Mouse (Mus musculus) urinary bladder, postnatal 14 days (tissue): Measurements from ENCODE around the gene Igsf9b.
A peak's percentile ranks its signal among the peaks of the same experiment; 100 is the strongest.

Experiments used
- DNase-seq: peaks from one replicate; pipeline ENCODE4 v3.0.0; 2021; ENCODE audit warnings: low spot score

Igsf9b gene

DNA sequence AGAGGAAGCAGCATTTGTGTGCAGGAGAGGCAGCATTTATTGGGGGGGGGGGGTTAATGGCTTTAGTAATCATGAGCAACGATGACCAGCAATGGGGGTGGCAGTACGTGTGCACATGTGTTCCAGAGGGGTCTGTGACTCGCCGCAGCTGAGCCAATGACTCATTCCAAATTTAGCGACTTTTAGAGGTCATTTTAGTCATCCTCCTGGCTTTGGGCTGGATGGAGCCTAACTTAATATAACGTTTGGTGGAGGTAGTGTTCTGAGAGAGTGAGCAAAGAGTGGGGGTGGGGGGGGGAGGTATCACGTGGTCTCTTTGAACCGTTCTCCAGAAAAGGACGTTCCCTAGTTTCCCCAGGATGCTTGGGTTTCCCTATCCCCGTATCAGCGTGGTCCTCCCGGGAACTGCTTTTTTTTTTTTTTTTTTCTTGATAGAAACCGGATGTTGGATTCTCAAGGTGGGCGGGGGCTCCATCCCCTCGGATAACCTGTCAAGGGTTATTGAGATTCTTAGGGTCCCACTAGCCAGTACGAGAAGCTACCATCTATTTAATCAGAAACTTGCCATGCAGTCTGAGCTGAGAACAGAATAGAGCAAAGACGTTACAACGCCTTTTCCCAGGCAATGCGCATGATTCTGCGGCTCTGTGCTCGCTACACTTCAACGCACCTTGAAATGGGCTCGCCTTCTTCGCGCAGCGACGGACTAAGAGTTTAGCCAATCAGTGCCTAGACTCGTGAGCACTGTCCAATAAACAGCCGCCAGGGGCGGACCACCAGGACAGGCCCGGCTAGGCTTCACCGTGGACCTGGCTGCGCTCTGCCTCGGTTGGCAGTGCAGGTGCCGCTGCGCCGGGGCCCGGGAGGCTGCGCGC lies at the start of gene Igsf9b:
TSS of gene Igsf9b (plus strand) at position 794 of the 875 bp plus-strand sequence.
- peak; percentile 92 for DNase-seq

DNA sequence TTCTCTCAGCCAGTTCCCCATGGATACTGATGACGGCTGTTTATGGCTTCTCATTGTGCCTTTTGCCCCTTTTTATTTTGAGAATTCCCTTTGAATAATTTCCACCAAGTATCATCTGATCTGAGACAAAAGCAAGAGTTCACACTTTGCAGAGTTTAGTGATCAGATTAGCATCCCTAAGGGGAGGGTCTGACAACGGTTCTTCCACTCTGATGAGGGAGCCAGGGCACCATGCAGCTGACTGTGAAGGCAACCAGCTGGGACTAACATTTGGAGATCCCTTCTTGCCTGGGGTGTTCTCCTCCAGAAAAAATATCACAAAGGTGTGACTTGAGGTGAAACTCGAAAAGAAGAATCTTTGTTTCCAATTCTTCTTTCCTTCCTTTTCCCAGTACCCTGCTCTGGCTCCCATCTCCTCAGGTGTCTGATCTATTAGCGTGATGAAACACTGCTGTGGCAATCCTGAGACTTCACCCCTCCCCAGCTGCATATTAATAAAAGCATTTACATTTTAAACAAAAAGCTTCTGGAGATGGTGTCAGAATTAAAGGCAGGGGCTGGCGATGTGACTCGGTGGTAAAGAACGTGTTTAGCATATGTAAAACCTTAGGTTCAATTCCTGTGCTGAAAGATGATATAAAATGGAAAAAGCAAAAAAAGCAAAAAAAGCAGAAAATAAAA lies 46.8 kb upstream of the Igsf9b start:
- no peak for DNase-seq

DNA sequence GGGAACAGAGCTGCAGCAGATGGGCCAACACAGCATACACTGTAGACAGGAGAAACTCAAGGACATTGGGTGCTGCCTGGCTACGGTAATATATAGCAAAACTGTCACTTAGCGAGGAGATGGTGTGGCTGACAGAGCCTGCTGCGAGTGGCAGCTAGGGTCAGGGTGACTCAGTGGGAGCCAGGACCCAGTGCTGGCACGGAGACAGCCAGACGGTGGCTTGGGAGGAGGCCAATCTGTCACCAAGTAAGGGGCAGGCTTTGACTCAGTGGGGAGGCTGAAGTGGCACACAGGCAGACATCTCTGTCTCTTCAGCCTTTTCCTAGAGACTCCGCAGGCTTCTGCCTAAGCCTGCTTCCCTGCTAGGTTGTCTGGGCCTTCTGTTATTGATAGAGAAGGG lies 42.5 kb upstream of the Igsf9b start:
- DNase-seq = no peak

DNA sequence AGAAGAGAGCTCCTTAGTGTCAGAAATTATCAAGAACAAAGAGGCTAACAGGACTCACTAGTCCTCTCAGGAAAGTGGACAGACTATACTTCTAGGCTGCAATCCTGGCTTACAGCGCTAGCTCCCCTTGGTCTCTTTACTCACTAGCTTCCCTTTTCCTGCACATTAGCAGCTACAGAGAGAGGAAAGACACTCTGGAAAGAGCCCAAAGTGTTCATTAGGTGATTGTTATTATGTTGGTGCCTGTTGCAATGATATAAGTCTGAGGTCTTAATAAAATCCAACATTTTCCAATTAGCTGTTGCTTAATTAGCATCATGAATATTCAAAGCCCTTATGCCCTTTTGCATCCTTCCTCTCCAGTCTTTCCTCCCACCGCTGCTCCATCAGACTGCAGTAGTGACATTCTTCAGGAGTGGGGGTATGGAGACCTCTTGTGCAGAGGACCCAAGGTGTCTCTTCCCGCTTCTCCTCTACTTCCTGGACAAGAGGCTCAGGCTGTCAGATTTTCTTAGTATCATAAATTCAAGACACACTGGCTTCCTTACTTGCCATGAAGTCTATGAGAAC lies 38.5 kb upstream of the Igsf9b start:
- no peak for DNase-seq

DNA sequence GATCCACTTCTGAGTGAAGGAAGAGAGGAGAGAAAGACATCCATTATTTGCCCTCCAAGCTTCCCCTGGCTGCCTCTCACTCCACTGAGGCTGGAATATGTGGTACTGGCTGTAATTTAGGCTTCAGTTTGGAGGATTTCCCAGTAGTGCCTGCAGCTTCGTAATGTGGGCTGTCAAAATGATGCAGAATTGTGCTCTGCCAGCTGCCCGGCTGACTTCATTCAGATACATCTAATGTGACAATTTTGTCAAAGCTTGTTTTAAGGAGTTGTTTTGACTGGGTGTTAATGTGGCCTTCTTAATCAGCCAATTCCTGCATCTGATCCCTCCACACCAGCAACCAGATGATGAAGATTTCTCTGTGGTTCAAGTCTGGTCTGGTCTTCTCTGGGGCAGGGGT lies 37.1 kb upstream of the Igsf9b start:
- DNase-seq = no peak

DNA sequence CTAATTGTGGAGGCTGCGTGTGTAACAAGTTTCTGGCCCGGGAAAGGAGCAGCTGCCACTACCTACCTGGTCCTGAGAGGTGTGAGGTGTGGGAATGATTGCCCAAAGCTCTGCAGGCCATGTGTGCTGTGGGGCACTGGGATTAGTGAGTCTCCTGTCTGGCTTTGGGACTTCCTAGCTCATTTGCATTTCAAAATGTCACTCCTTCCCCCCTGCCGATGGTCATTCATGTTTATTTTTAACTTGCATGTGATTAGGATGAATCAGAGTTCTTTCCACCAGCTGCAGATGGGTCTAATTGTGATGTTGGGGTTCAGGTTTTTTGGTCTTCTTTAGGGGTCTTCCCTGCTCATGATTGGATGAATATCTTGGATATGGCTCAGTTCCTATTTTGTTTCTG lies 34.0 kb upstream of the Igsf9b start:
- no peak for DNase-seq

DNA sequence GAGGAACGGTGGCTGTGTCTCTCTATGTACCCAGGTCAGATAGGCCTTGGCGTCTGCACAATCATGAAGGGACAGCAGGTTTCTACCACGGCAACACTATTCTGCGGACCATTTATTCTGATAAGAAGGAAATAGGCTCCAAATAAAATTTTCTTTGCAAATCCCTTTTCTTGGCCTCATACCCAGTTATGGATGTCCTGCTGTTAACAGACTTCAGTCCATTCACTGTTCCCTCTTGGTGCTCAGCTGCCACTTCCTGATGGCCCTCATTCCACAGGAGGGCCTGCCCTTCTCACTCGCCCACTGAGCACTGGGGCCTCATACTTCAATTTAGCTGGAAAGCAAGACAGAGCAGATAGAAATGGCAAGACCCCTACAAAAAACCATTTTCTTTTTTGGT lies 31.1 kb upstream of the Igsf9b start:
- no peak for DNase-seq

DNA sequence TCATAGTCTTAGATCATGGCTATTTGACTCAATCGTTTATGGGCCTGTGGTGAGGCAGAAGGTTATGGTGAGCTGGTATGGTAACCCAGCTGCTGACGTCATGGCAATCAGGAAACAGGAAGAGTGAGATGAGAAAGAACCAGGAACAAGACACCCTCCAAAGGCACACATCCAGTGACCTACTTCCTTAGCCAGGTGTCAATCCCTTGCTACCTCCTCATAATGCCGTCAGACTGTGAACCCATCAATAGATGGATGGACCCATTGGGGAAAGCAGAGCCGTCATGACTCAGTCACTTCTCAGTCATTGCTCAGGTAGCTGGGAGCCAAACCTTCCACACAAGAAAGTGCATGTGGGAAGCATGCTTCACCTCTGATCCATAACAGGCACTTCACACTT lies 30.5 kb upstream of the Igsf9b start:
- no peak for DNase-seq

DNA sequence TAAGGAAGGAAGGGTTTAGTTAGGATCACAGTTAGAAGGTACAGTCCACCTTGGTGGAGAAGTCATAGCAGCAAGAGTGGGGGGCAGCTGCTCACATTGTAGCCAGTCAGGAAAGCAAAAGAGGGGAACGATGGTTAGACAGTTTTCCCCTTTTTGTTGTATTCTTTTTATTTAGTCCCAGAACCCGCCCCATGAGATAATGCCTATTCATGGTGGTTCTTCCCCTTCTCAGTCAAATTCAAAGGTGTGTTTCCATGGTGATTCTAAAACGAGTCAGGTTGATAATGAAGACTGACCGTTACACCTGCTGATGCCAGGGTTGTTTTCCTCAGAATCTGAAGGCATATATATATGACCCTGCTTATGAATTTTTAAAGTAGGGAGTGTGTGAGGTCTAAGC lies 29.7 kb upstream of the Igsf9b start:
- no peak for DNase-seq

DNA sequence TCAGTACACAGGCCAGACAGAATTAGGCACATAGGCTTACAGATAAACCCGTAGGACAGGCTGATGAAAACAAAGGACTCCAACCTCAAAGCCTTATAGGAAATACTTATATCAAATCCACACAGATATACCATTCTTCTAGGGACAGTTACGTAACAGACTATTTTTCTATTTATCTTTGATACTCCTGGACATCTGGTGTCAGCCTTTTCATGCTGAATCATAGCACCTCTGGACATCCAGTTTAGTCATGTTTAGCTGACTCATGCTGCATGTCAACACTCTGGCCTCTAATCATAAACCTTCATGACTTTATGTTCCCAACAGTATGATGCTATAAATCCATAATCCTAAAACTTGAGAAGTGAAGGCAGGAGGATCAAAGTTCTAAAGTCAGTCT lies 29.1 kb upstream of the Igsf9b start:
- no peak for DNase-seq

DNA sequence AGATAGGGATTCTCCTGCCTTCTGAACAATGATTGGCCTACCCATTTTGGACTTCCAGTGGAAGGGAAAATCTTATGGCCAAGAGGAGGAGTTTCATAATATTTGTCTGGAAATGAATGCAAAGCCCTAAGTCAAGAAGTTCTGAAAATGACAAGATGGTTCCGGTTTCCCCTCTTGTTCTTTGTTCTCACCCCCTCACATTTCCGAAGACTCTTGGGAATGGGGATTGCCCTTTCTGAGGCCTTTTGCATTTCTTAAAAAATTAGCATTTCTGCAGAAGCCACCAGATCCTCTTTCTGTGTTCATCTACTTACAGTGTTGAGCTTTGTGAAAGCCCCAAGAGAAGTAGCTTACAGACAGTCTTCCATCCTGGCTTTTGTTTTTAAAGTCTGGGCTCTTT lies 27.1 kb upstream of the Igsf9b start:
- no peak for DNase-seq

DNA sequence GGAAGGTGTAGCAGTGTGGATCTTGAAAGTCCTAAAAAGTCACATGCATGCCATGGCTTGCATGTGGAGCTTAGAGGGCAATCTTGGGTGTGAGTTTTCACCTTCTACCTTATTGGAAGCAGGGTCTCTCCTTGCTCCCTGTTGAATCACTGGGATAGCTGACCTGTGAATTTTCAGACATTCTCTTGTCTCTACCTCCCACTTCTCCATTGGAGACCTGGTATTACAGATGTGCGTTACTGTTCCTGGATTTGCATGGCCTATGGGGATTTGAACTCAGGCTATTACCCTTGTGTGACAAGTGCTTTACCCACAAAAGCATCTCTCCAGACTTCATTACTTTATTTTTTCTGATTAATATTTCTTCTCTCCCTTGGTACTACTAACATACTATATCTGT lies 26.1 kb upstream of the Igsf9b start:
- DNase-seq = no peak

DNA sequence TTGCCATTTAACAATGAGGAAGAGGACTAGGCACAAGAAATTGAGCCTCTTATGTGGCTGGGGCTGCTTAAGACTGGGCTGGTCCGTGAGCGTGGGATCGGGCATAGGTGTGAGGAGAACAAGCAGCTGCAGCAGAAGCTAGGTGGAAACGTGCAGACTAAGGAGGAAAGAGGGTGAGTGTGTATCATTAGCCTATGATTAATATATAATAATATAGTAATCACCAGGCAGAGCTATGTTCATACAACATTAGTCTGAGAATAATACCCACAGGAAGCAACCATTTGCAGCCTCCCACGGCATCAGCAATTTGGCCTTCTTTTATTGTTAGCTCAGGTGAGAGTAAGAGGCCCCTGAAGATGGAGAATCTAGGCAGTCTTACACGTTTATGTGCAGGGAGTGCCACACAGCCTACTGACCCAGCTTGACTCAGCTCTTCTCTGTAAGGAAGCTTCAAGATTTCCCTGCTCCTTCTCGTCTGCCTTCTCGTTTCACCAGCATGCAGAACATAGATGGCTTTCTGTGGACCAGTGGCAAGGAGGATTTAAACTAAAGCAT lies 22.6 kb upstream of the Igsf9b start:
- DNase-seq = no peak

DNA sequence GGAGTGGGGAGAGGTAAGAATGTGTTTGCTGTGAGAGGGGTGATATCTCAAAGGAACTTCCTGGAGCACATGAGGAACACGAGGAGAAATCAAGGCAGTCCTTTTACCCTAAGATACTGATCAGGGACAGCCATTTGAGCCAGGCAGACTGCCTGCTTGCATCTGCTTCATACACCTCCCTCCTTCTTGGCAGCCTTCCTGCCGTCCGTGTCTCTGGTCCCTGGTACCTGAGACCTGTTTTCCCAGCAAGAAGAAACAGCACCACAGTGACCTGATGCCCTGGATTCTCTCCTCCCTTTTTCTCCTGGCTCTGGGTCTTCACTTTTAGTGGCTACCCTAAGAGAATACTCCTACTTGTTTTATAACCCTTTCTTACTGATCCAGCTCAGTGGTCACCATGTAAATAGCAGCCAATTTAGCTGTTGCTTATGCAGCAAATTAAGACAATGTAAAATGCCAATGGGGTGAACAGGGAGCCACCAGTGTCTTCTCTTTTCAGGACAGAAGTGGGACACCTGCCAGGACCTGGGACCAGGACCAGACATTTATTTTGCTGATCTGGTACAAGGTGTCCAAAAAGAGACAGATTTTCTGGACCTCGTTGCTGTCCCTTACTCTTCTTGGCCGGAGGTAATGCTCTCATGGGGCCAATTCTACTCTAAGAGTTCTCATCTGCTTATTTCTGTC lies 21.5 kb upstream of the Igsf9b start:
- DNase-seq = no peak

DNA sequence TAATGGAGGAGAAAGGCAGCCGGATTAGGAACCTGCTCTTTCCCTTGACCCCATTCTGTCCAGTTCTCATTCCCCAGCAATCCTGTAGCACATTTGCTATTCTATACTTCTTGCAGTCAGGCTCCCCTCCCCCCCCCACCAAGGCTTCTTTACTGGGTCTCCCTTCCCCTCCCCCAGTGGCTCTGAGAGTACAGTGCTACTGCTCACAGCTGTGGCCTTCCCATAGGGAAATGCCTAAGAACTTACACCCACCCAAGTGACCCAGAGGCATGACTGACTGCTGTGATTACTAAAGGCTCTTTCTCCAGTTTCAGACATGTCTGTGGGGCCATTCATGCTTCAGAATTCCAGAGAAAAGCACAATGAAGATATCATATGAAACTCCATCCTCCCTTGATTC lies 20.0 kb upstream of the Igsf9b start:
- no peak for DNase-seq

DNA sequence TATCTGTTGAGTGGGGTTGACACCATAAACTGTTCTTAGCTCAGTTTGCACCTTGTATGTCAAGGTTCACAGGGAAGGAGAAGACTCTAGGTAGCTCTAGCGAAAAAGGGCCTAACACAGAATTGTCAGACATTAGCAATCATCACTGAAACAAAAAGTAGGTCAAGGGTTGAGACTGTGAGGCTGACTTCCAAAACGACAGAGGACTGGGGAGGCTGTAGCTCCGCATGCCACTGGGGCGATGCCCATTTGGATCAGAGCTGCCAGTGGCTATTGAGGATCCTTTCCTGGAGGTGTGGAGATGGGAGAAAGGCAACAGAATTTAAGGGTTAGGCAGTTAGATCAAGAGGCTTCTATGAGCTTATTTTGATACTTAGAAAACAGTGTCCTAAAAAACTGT lies 18.0 kb upstream of the Igsf9b start:
- DNase-seq = no peak

DNA sequence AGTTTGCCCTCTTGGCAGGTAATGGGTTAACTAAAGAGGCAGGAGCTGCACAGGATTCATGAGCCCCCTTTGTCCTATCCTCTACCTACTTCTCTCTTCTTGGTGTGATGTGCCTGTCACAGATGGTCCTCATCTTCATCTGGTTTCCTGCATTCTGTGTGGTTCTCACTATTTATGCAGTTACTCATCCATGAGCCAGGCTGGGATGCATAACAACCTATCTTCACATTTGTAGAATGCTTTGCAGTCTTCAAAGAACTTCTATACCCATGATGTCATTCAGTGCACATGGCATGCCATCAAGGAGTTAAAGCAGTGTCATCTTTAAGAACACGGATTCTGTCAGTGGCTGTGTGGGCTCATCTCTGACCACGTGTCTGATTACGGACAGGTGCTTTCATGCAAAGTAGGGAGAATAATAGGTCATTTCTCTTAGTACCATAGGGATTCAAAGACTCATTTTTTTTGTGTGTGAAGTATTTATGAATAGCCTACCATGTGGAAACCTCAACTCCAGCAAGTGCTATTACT lies 13.2 kb upstream of the Igsf9b start:
- DNase-seq = no peak

DNA sequence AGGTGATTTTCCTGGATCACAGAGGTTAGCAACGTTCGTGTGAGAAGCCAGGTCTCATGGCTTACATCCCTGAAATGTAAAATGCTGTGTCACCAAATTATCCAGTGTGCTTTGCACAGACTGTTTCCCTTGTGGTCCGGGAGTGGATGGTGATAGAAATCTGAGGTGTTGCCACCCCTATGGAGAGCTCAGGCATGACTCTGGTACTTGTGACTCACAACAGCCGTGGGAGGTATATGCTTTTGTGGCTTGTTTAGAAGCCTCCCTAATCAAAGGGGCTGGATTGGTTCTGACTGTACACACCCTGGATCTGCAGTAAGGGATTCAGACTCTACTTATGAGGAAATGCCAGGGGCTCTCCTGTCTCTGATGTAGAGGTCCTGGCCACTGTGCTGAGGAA lies 12.7 kb upstream of the Igsf9b start:
- no peak for DNase-seq

DNA sequence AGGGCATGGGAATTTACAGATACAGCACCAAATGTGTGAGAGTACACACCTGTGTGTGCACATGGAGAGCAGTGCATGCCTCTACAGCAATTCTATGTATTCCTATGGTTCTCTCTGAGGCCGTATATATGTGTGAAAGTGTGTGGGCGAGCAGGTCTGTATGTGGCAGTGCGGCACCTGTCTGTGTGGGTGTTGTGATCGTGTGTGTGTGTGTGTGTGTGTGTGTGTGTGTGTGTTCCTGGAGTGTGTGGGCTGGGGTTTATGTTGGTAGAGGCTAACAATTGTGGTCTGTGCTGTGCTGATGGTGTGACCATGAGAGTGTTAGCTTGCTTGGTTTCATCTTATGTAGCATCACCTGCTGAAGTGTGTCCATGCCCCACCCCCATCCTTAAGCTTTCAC lies 12.1 kb upstream of the Igsf9b start:
- DNase-seq = no peak

DNA sequence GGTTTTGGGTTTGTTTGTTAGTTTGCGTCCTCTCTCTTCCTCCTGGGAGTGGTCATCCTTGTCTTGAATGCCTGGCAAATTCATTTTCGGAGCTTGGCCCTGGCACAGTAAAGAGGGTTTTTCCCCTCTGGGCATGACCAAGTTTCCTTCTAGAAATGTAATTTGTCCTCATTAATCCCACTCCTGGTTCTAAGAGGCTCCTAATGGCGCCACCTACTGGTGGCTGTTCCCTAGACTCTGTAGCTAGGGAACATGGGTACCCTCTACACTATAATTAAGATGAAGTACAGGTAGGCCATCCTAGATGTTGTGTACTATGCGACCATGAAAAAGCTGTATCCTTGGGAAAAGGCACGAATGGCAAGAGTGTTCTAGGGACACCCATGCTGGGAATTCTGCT lies 11.6 kb upstream of the Igsf9b start:
- peak; percentile 20 for DNase-seq

DNA sequence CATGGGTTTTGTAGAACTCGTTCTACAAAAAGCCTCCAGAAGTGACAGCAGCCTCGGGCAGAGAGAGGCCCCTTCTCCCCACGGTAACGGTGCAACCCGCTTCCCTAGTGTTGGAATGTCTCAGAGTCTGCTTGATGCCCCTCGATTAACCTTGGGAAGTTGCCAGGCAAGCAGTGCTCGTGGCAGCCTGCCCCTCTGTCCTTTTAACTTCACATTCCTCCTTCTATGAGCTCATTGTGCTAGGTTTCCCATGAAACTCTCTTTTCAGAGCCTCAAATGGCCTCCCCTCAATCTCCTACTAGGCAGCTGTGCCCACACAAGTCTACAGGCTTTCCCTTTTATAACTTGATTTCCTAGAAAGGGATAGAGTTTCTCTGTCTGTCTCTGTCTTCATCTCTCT lies 10.6 kb upstream of the Igsf9b start:
- DNase-seq = no peak
